Mouse (Mus musculus) spleen, adult 2 months (tissue): ENCODE data around the gene Olfr1043.

Source experiments
- CTCF ChIP-seq: fragments of 200-500 bp; IDR thresholded peaks from 2 replicates; pipeline ENCODE4 v1.5.1; 2011; ENCODE audit warnings: mild to moderate bottlenecking, inconsistent platforms; ENCODE audit not compliant: insufficient read depth, insufficient read length, insufficient replicate concordance; ENCODE audit errors: extremely low read depth
- POLR2A ChIP-seq: fragments of 200-500 bp; IDR thresholded peaks from 2 replicates; pipeline ENCODE4 v1.6.1; 2011; ENCODE audit warnings: low read depth, low read length, inconsistent platforms

GRCm38 (mm10) chr2:86195863-86196262, 28.5 kb upstream of the Olfr1043 start:
- TF ChIP-seq CTCF: no peak
- no peak for TF ChIP-seq POLR2A
